Mouse (Mus musculus) liver, adult 2 months (tissue): ENCODE data around the gene Tab1.

ENCODE experiments used
- CTCF ChIP-seq: fragments of 200-500 bp; IDR thresholded peaks from 2 replicates; pipeline ENCODE4 v1.5.1; 2011; ENCODE audit warnings: low read depth, low read length, control low read depth
- POLR2A ChIP-seq: fragments of 200-500 bp; IDR thresholded peaks from 2 replicates; pipeline ENCODE4 v1.6.1; 2011; ENCODE audit warnings: low read length, control low read depth; ENCODE audit not compliant: insufficient read depth; ENCODE audit errors: extremely low read depth

DNA sequence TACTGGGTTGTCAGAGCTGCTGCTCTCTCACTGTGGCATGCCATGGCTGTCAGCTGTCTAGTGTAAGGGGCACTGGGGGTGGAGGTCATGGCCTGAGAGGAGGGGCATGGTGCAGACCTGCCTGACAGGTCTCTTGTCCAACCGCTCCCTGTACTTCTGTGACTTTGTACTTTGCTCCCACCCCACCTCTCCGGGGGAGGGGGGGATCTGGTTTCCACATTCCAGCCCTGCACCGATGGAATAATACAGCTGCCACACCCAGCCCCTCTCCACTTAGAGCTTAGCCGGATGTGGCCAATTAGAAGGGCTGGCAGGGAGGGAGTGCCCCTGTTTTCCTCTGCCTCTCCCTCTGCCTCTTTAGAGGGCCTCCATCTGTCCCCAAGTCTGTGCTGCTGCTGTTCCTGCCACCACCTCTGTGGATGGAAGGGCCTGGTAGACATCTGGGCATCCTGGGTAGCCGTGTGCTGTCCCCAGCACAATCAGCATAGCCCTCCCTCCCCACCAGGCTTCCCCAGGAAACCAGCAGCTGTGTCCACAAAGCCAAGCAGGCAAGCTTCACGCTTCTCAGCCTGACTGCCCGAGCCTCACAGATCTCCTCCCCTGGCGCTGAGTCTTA, 26.5 kb downstream of the Tab1 start:
- TF ChIP-seq POLR2A (no peak), CTCF (no peak)
